Mouse (Mus musculus): Measurements from ENCODE around the gene Eif3l.

Eif3l gene

GRCm38 (mm10) chr15:79093083-79093839, 18.3 kb downstream of the Eif3l start:
- in situ Hi-C loops (cut with MboI), result no loop called here

GRCm38 (mm10) chr15:79095483-79095882, 20.5 kb downstream of the Eif3l start:
- in situ Hi-C loops (cut with MboI), result no loop called here

DNA sequence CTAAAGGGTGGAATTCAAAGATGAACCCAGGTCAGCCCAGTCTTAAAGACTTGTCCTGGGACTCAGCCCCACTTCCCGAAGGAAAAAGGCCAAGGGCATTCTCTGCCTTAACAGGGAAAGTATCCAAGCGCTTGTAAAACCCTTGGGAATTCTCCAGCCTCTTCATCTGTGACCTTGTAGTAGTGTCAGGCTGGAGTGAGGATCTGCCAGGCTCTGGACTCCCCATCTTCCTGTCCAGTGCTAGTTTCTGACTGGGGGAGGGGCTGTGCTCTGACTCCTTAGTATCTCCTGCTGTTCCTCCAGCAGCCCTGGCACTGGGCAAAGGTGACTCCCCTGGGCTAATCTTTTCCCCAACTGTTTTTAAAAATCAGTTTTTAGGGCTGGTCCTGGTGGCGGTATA, 21.6 kb downstream of the Eif3l start:
- in situ Hi-C loops (cut with MboI), result no loop called here

DNA sequence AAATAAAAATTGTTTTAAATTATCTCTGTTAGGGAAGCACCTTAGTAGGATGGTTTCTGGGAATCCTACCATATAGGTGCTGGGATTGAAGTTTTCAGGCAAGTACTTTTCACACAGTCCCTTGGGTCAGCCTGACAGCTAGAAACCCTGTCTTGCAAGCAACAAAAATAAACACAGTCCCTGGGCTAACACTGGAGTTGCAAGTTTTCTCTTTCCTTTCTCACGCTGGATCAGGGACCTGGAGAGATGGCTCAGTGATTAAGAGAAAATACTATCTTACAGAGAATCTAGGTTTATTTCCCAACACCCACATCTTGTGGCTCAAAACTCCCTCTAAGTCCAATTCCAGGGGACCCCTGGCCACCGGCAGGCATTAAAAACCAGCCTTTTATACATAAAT, 22.2 kb downstream of the Eif3l start:
- in situ Hi-C loops (cut with MboI), result no loop called here

- in situ Hi-C loops (cut with MboI), result no loop called here
Observed at GRCm38 (mm10) chr15:79097611-79098025, 22.6 kb downstream of the Eif3l start.

DNA sequence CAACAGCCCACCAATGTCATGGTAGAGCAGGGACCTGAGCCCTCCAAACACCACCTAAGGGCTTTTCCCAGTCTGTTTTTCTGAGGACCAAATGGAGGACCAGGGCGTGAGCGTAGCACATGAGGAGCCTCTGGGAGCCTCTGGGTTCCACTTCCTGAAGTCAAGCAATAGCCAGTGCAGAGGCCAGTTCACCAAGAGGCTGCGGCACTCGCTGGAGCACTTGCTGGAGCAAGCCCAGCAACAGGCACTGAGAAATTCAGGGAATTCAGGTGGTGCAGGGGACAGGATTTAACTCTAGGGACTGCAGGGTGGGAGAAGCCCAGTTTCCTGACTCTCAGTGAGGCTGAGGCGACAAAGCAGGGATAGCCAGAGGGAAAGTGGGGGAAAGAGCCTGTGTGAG, 23.2 kb downstream of the Eif3l start:
- in situ Hi-C loops (cut with MboI), result no loop called here

- in situ Hi-C loops (cut with MboI), result no loop called here
Observed at GRCm38 (mm10) chr15:79098868-79099267, 23.9 kb downstream of the Eif3l start.

- in situ Hi-C loops (cut with MboI), result no loop called here
Observed at GRCm38 (mm10) chr15:79099456-79099855, 24.5 kb downstream of the Eif3l start.

GRCm38 (mm10) chr15:79100391-79100790, 25.4 kb downstream of the Eif3l start:
- in situ Hi-C loops (cut with MboI), result no loop called here

DNA sequence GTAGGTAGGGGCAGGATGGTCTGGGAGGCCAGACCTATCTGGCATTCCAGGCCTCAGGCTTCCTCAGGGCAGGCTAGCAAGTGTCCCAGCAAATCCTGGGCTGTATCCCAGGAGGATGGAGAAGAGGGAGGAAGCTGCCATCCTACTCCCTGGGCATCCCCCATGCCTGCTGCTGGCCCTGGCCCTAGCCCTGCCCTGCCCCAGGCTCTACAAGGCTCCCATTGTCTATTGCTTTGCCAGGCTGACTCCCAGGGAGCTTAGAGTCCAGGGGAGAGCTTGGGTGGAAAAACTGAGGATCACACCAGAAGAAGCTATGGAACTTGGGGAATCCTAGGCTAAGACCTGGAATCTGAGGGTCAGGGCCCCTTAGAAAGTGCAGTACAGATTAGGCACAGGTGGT, 26.6 kb downstream of the Eif3l start:
- in situ Hi-C loops (cut with MboI), result no loop called here

GRCm38 (mm10) chr15:79103264-79103663, 28.3 kb downstream of the Eif3l start:
- in situ Hi-C loops (cut with MboI), result no loop called here

GRCm38 (mm10) chr15:79105804-79106203, 30.8 kb downstream of the Eif3l start:
- in situ Hi-C loops (cut with MboI), result no loop called here

- in situ Hi-C loops (cut with MboI), result no loop called here
Observed at GRCm38 (mm10) chr15:79107966-79108365, 33.0 kb downstream of the Eif3l start.

DNA sequence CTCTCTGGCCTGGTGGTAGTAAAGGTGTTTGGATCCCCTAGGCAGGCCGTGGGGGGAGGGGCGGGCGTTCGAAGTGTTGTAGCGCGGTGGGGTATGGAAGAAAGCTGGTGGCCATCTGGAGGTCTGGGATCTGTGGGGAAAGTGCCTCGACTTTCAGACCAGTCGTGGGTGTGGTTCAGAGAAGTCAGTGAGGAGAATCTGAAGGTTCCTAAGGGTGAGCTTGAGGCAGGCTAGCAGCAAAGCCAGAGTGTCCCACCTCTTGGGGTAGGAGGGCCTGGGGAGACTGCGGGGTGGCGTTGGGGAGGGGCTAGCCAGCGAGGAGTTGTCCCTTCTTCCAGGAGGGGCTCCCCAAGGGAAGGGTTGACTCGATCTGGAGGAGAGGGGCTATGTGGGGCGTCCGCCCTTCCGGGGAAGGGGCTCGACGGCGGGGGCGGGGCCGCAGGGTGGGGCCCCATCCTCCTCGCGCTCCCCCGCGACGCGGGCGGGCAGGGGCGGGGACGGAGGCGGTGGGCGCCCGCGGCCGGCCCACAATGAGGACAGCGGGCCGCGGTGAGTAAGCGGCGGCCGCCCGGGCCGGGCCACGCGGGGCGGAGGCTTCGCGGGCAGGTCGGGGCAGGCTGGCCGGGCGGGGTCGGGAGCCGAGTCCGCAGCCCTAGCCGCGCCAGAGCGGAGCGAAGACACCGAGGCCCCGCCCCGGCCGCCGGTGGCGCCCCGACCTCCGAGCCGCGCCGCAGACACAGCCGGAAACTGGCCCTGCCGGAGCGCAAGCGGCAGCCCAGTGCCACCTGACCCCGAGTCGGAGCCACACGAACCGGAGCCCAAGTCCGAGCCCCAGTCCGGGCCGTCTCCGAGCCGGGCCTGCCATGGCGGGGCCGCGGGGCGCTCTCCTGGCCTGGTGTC, 33.7 kb downstream of the Eif3l start, which contains the start of gene Micall1:
TSS of gene Micall1 (plus strand) at position 478 of the 900 bp plus-strand sequence.
- in situ Hi-C loops (cut with MboI), result no loop called here

DNA sequence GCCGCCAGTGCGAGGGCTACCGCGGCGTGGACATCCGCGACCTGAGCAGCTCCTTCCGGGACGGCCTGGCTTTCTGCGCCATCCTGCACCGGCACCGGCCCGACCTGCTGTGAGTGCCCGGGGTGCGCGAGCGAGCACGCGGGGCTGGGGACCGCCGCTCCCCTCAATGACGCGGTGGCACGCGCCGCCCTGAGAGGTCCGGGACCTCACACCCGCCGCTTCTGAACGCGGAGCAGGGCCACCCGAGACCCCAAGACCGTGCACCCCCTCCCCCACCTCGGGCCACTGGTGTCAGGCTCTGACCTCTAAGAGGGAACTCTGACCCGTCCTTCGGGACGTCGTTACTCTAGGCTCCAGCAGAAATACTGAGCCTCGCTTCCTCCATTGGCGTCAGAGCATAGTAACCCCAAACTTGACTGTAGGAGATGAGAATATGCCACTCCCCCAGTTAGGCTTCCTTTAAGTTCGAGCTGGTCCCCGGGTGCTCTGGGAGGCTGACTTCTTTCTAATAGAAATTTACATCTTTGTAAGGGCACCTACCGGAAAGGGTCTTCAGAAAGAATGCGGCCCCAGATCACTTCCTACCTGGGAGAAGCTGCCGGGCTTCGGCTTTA, 34.4 kb downstream of the Eif3l start:
- in situ Hi-C loops (cut with MboI), result no loop called here

DNA sequence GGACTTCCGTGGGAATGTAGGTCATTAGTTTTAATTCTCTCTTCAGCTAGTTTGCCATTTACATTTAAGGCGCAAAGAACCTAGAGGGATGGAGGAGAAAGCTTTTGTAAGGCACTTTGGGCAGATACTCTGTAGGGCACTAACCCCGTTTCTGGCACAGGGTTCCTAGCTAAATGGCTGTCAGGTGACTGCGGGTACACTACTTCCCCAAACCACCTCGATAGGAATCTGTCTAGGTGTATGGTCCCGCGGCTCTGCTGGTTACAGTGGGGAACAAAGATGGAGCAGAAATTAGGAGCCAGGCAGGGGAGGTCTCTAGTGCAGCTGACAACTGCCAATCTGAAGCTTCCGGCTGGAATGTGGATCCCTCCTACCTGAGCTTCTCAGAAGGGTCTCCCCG, 35.1 kb downstream of the Eif3l start:
- in situ Hi-C loops (cut with MboI), result no loop called here

- in situ Hi-C loops (cut with MboI), result no loop called here
Observed at GRCm38 (mm10) chr15:79110528-79110927, 35.5 kb downstream of the Eif3l start.

DNA sequence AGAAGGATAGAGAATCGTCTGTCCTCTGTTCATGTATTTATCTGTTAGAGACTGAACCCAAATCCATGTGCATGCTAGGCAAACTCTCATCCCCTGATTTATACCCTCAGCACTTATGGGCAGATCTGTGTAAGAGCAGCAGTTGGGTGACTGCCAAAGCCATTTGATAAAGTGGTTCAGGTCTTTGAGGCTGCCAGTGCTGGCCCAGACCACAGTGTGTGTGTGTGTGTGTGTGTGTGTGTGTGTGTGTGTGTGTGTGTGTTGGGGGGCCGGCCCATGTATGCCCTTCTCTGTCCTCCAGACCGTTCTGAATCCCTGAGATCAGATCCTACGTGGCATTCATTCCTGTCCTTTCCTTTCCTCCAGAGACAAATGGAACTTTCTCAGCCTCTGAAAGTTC, 36.8 kb downstream of the Eif3l start:
- in situ Hi-C loops (cut with MboI), result no loop called here

DNA sequence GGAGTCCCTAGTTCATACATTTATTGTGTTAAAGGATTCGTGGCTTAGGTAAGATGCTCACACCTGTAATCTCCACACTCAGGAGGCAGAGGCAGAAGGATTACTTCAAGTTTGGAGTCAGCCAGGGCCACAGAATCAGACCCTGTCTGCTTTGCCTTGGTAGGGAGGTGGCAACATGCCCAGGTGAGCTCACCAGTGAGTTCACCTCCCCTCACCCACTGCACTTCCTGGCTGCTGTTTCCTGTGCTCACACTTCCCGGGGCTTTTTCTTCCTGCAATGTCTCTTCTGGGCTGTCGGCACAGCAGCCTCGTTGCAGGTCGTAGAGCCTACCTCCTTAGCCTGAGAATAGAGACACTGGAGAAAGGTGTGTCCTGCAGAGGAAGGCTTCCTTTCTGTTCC, 40.3 kb downstream of the Eif3l start:
- in situ Hi-C loops (cut with MboI), result no loop called here

DNA sequence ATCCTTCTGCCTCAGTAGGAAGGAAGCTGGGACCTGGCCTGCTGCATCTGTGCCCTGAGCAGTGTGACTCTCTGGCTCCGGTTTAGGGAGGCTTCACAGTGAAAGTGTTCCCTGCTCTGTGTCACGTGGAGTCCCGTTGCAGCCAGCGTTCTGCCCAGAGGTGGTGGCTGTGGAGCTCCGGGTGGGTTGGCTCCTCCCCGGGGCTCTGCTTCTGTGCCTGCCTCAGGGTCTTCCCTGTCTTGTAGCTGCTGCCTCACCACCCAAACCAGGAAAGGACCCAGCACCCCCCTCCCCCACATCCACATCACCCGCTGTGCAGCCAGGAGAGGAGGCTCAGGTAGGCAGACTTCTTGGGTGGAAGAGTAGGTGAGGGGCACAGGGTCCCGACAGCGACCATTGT, 44.5 kb downstream of the Eif3l start:
- in situ Hi-C loops (cut with MboI), result no loop called here

DNA sequence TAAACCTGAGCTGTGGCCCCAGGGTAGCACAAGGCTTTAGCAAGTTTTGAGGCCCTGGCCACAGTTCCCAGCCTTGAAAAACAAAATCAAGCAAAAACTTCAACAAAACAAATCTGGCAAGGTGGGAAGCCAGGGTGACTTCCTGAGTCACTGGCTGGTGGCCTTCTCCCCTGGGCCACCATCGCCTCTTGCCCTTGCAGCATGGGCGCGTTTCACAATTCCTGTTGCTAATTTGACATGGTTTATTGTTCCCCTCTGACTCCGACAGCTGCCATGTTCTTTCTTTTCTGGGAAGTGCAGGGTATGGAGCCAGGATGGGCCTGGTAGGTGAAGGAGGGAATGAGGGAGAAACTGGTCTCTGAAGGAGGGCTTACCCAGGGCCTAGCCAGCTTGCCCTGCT, 47.1 kb downstream of the Eif3l start:
- in situ Hi-C loops (cut with MboI), result no loop called here

- in situ Hi-C loops (cut with MboI), result no loop called here
Observed at GRCm38 (mm10) chr15:79122546-79122945, 47.6 kb downstream of the Eif3l start.

DNA sequence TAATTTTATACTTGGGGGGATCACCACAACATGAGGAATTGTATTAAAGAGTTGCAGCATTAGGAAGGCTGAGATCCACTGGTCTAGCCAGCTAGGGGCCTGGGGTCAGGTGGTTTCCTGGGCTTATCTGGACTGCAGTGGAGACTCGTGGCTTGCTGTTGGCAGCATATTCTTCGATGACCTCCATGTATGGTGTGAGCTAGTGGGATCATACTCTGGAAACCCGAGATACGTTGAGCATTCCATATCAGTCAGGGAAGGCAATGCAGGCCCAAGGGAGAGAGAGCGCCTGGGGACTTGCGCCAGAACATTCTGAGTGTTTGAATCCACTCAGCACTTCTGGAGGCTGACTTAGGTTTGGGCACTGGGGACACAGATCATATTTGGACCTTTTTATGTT, 48.8 kb downstream of the Eif3l start:
- in situ Hi-C loops (cut with MboI), result no loop called here

All from mature B cell (primary cell).